Mouse (Mus musculus) C2C12 (cell line): Measurements from ENCODE around the gene Ccdc142. TPM values are rescaled to one million over a fixed set of nuclear protein-coding genes. Genes with fewer than 3 reads are reported as not detected.

Experiments used
- H3K27me3 ChIP-seq: one replicate; pipeline ENCODE4 v1.6.1; 2011; ENCODE audit not compliant: control insufficient read depth, insufficient read depth, insufficient read length
- H3K36me3 ChIP-seq: one replicate; pipeline ENCODE4 v1.6.1; 2011; ENCODE audit not compliant: control insufficient read depth, insufficient read depth
- H3K4me3 ChIP-seq: one replicate; pipeline ENCODE4 v1.5.1; 2011; ENCODE audit warnings: mild to moderate bottlenecking, control low read depth; ENCODE audit not compliant: poor library complexity, insufficient read depth, severe bottlenecking
- H3K79me2 ChIP-seq: one replicate; pipeline ENCODE4 v1.6.1; 2011; ENCODE audit not compliant: control insufficient read depth, insufficient read depth
- H3K79me3 ChIP-seq: one replicate; pipeline ENCODE4 v1.6.1; 2011; ENCODE audit warnings: low read depth, control low read depth
- H3ac ChIP-seq: one replicate; pipeline ENCODE3; 2011; ENCODE audit warnings: low read depth; ENCODE audit not compliant: control insufficient read depth, insufficient read length
- CEBPB ChIP-seq: IDR thresholded peaks from one replicate; pipeline ENCODE4 v1.6.1; 2011; ENCODE audit warnings: low read depth, mild to moderate bottlenecking, control low read depth, moderate library complexity
- CTCF ChIP-seq: IDR thresholded peaks from one replicate; pipeline ENCODE4 v1.5.1; 2011; ENCODE audit not compliant: control insufficient read depth, insufficient read depth, insufficient read length
- FOSL1 ChIP-seq: IDR thresholded peaks from one replicate; pipeline ENCODE4 v1.8.0; 2011; ENCODE audit warnings: mild to moderate bottlenecking, low read length; ENCODE audit not compliant: poor library complexity, insufficient read depth, severe bottlenecking
- MAX ChIP-seq: IDR thresholded peaks from one replicate; pipeline ENCODE4 v1.6.1; 2011; ENCODE audit warnings: mild to moderate bottlenecking, control low read depth
- MYOD1 ChIP-seq: IDR thresholded peaks from one replicate; pipeline ENCODE4 v1.6.1; 2011; ENCODE audit warnings: low read depth; ENCODE audit not compliant: control insufficient read depth, insufficient read length
- MYOG ChIP-seq: IDR thresholded peaks from one replicate; pipeline ENCODE4 v1.6.1; 2011; ENCODE audit not compliant: control insufficient read depth, insufficient read length; ENCODE audit errors: extremely low read depth
- USF1 ChIP-seq: IDR thresholded peaks from one replicate; pipeline ENCODE4 v1.6.1; 2011; ENCODE audit warnings: low read depth, mild to moderate bottlenecking, control low read depth, moderate library complexity
- polyA plus RNA-seq: library from polyadenylated mRNA; unstranded; fragments of >200 nt; fragmentation: generic; extraction: Trizol; gene quantifications from one replicate; pipeline ENCODE4 v1.2.1, GENCODE M21; 2012; ENCODE audit warnings: missing spikeins

The Ccdc142 gene
- polyA plus RNA-seq, 1 experiment = 0.75 TPM

- H3K27me3 ChIP-seq = no peaks in the 10 kb centered on the region
- peaks cover 13% of the 10 kb centered on the region for H3K36me3 ChIP-seq
- peak overlapping the region; percentile 74 for H3ac ChIP-seq
- TF ChIP-seq FOSL1 (no peak), MAX (peak; percentile 26), CTCF (peak; percentile 62), MYOD1 (no peak)
- H3K79me2 ChIP-seq = peaks cover 14% of the 10 kb centered on the region
- H3K79me3 ChIP-seq = peaks cover 6% of the 10 kb centered on the region
- peak overlapping the region; percentile 80 for H3K4me3 ChIP-seq
Measured at GRCm38 (mm10) chr6:83078324-83078858, 23.0 kb upstream of the Ccdc142 start.

- Histone ChIP-seq H3K79me2 (peaks cover 14% of the 10 kb centered on the region), H3K4me3 (no peak overlapping the region), H3K36me3 (peaks cover 13% of the 10 kb centered on the region), H3K27me3 (no peaks in the 10 kb centered on the region), H3K79me3 (peaks cover 6% of the 10 kb centered on the region), H3ac (no peak overlapping the region)
- no peak for TF ChIP-seq CEBPB
Measured at GRCm38 (mm10) chr6:83080210-83080609, 21.2 kb upstream of the Ccdc142 start.

GRCm38 (mm10) chr6:83083497-83083896, 17.9 kb upstream of the Ccdc142 start:
- TF ChIP-seq MYOD1 (no peak), USF1 (no peak), CTCF (no peak), MAX (no peak), FOSL1 (no peak), MYOG (no peak)
- H3K79me3 ChIP-seq = peaks cover 6% of the 10 kb centered on the region
- H3K4me3 ChIP-seq = no peak overlapping the region
- peaks cover 14% of the 10 kb centered on the region for H3K79me2 ChIP-seq
- no peak overlapping the region for H3ac ChIP-seq
- peaks cover 13% of the 10 kb centered on the region for H3K36me3 ChIP-seq
- H3K27me3 ChIP-seq = peaks cover 30% of the 10 kb centered on the region

- Histone ChIP-seq H3K4me3 (no peak overlapping the region), H3ac (no peak overlapping the region), H3K79me3 (no peaks in the 10 kb centered on the region), H3K27me3 (peaks cover 36% of the 10 kb centered on the region), H3K79me2 (peaks cover 5% of the 10 kb centered on the region), H3K36me3 (peaks cover 10% of the 10 kb centered on the region)
- TF ChIP-seq CEBPB = no peak
- TF ChIP-seq MAX = no peak
- TF ChIP-seq MYOG = no peak
- no peak for TF ChIP-seq USF1
- TF ChIP-seq FOSL1 = no peak
- TF ChIP-seq MYOD1 = no peak
- no peak for TF ChIP-seq CTCF
Measured at GRCm38 (mm10) chr6:83084477-83084876, 16.9 kb upstream of the Ccdc142 start.

- no peak within 1 kb of the TSS for H3K4me3 ChIP-seq
- H3K27me3 ChIP-seq = peaks cover 48% of the 10 kb centered on the region
- H3ac ChIP-seq = no peak within 1 kb of the TSS
- no peaks in the 10 kb centered on the region for H3K79me3 ChIP-seq
- no peaks in the 10 kb centered on the region for H3K36me3 ChIP-seq
- H3K79me2 ChIP-seq = no peaks in the 10 kb centered on the region
- TF ChIP-seq MAX (no peak), MYOG (no peak), CTCF (no peak), USF1 (no peak), CEBPB (no peak), MYOD1 (no peak), FOSL1 (no peak)
Measured at GRCm38 (mm10) chr6:83086121-83087035, 15.0 kb upstream of the Ccdc142 start, which contains the start of gene Lbx2. Gene Lbx2, plus strand, starts transcription at chr6:83086367.
